Mouse (Mus musculus) spleen, adult 12 weeks (tissue): ENCODE results near the gene Ppp3ca.

Experiments
- DNase-seq: peaks from one replicate; pipeline ENCODE4 v3.0.0; 2022; ENCODE audit warnings: low spot score

Ppp3ca gene

GRCm38 (mm10) chr3:136765569-136765968, 95.6 kb downstream of the Ppp3ca start:
- no peak for DNase-seq

GRCm38 (mm10) chr3:136768775-136769485, 99.0 kb downstream of the Ppp3ca start:
- DNase-seq, result no peak

GRCm38 (mm10) chr3:136769486-136769882, 99.6 kb downstream of the Ppp3ca start:
- no peak for DNase-seq

GRCm38 (mm10) chr3:136771700-136772099, 101.8 kb downstream of the Ppp3ca start:
- DNase-seq, result no peak

GRCm38 (mm10) chr3:136773217-136773616, 103.3 kb downstream of the Ppp3ca start:
- DNase-seq, result no peak

- DNase-seq, result no peak
These were observed 104.3 kb downstream of the Ppp3ca start for GRCm38 (mm10) chr3:136774196-136774595.

- DNase-seq, result no peak
These were observed 106.6 kb downstream of the Ppp3ca start for GRCm38 (mm10) chr3:136776525-136776924.

- DNase-seq, result no peak
These were observed 107.5 kb downstream of the Ppp3ca start for GRCm38 (mm10) chr3:136777380-136777779.

GRCm38 (mm10) chr3:136777787-136778216, 107.9 kb downstream of the Ppp3ca start:
- DNase-seq, result no peak

GRCm38 (mm10) chr3:136780321-136780720, 110.4 kb downstream of the Ppp3ca start:
- DNase-seq, result no peak

- no peak for DNase-seq
These were observed 112.1 kb downstream of the Ppp3ca start for GRCm38 (mm10) chr3:136782058-136782457.

- no peak for DNase-seq
These were observed 115.8 kb downstream of the Ppp3ca start for GRCm38 (mm10) chr3:136785686-136786085.

- DNase-seq, result no peak
These were observed 120.4 kb downstream of the Ppp3ca start for GRCm38 (mm10) chr3:136790261-136790871.

- DNase-seq, result no peak
These were observed 121.5 kb downstream of the Ppp3ca start for GRCm38 (mm10) chr3:136791404-136791803.

GRCm38 (mm10) chr3:136791946-136792345, 122.0 kb downstream of the Ppp3ca start:
- DNase-seq, result no peak

GRCm38 (mm10) chr3:136793411-136793810, 123.5 kb downstream of the Ppp3ca start:
- DNase-seq, result no peak

GRCm38 (mm10) chr3:136794426-136795217, 124.7 kb downstream of the Ppp3ca start:
- DNase-seq, result no peak

GRCm38 (mm10) chr3:136798896-136799295, 129.0 kb downstream of the Ppp3ca start:
- DNase-seq, result no peak

- no peak for DNase-seq
These were observed 132.7 kb downstream of the Ppp3ca start for GRCm38 (mm10) chr3:136802595-136802994.

- DNase-seq, result no peak
These were observed 136.0 kb downstream of the Ppp3ca start for GRCm38 (mm10) chr3:136805897-136806296.

- DNase-seq, result no peak
These were observed 140.3 kb downstream of the Ppp3ca start for GRCm38 (mm10) chr3:136810271-136810670.

- no peak for DNase-seq
These were observed 142.2 kb downstream of the Ppp3ca start for GRCm38 (mm10) chr3:136812162-136812561.

GRCm38 (mm10) chr3:136812791-136813190, 142.9 kb downstream of the Ppp3ca start:
- DNase-seq, result no peak
